Mouse (Mus musculus): ENCODE measurements at regions not wholly inside any gene's neighbourhood (a gene's known extent, or its start where the extent isn't known, plus 50 kb on each side); places are given as distances from the start of the nearest gene placed in this dataset.

DNA sequence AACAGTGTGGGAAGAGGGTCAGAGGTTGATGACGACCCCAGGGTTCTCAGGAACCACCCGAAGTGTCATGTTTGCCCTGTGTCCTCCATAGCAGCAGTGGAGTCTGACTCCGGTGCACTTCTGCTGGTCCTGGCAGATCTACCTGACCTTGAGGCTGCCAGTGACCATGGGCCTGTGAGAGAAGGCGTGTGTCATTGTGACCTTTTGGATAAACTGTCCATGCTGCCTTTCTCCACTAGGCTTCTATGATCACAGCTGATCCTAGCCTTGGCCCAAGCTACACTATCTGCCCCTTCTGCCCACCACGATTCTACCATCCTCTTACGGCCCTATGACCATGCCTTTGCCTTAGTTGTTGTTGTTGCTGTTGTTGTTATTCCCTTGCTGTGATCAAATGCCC lies 163.2 kb upstream of the Fstl4 start:
- no peak overlapping the region for H3K4me3 ChIP-seq
- H3K27ac ChIP-seq, result no peak overlapping the region
- H3K9ac ChIP-seq, result no peak overlapping the region
- no peaks in the 10 kb centered on the region for H3K4me1 ChIP-seq
- H3K4me2 ChIP-seq, result no peak overlapping the region
- no peaks in the 10 kb centered on the region for H3K9me3 ChIP-seq
- H3K36me3 ChIP-seq (replicated peaks), result no peaks in the 10 kb centered on the region
- no peaks in the 10 kb centered on the region for H3K27me3 ChIP-seq (replicated peaks)
- ATAC-seq (replicated peaks), result no peak
- 85% methylated on average over 6 of the region's 6 CpGs for WGBS

DNA sequence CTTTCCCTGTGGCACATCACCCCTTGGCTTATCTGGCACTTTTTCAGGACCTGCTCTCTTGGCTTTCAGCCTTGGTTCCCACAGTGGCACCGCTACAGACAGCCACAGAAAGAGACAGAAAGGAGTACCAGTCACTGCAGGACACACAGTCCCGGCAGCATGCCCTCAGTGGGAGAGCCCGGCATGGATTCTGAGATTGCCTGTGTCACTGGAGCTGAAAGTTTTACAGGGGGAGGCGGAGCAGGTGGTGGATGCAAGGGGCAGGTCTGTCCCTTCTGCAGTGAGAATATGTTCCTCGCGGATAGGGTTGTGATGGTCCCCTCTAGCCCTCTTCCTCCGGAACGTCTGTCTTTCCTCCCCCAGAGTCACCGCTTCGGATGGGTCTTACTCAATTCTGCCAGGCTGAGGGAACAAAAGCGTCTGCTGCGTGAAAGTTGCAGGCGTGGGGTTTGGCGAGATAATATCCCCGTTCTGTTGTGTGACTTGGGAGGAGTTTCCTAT lies 162.3 kb upstream of the Fstl4 start:
- Histone ChIP-seq H3K27ac (no peak overlapping the region), H3K4me3 (no peak overlapping the region), H3K27me3 (replicated peaks) (no peaks in the 10 kb centered on the region), H3K36me3 (replicated peaks) (no peaks in the 10 kb centered on the region), H3K9me3 (no peaks in the 10 kb centered on the region), H3K4me1 (no peaks in the 10 kb centered on the region), H3K4me2 (no peak overlapping the region), H3K9ac (no peak overlapping the region)
- no peak for ATAC-seq (replicated peaks)
- WGBS, result 86% methylated on average over 15 of the region's 15 CpGs

GRCm38 (mm10) chr11:52602796-52603195 lies 161.6 kb upstream of the Fstl4 start:
- H3K4me1 ChIP-seq, result no peaks in the 10 kb centered on the region
- no peaks in the 10 kb centered on the region for H3K9me3 ChIP-seq
- no peaks in the 10 kb centered on the region for H3K36me3 ChIP-seq (replicated peaks)
- H3K9ac ChIP-seq, result no peak overlapping the region
- WGBS, result 78% methylated on average over 5 of the region's 5 CpGs
- H3K4me2 ChIP-seq, result no peak overlapping the region
- H3K4me3 ChIP-seq, result no peak overlapping the region
- no peak overlapping the region for H3K27ac ChIP-seq
- no peak for ATAC-seq (replicated peaks)
- H3K27me3 ChIP-seq (replicated peaks), result no peaks in the 10 kb centered on the region

- Histone ChIP-seq H3K27ac (no peak overlapping the region), H3K36me3 (replicated peaks) (no peaks in the 10 kb centered on the region), H3K9ac (no peak overlapping the region), H3K9me3 (no peaks in the 10 kb centered on the region; the same call in 1 of the 2 replicates), H3K4me3 (no peak overlapping the region), H3K27me3 (replicated peaks) (no peaks in the 10 kb centered on the region), H3K4me1 (no peaks in the 10 kb centered on the region), H3K4me2 (no peak overlapping the region)
- ATAC-seq (replicated peaks), result no peak
- WGBS, result 97% methylated on average over 1 of the region's 1 CpGs
Measured at GRCm38 (mm10) chr11:52610681-52611165, 153.7 kb upstream of the Fstl4 start.

DNA sequence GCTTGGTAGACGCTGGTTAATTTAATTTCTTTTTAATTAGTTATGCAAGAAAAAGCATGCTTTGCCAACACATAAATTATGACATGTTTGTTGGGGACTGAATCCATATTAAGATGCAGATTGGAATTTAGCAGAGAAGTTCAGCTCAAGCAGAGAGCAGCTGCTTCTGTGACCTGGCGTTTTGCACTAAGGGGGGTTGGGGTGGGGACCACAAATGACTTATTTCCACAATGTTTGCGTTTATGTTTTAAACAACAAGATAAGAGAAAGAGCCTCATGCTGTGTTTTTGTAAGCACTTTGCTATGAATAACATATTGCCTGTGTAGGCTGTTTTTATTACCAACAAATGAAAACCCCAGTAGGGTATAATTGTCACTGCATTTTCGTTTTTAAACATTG lies 148.8 kb upstream of the Fstl4 start:
- no peak for ATAC-seq (replicated peaks)
- no peaks in the 10 kb centered on the region for H3K27me3 ChIP-seq (replicated peaks)
- 56% methylated on average over 4 of the region's 4 CpGs for WGBS
- H3K4me3 ChIP-seq, result no peak overlapping the region
- no peak overlapping the region for H3K9ac ChIP-seq
- H3K9me3 ChIP-seq, result no peaks in the 10 kb centered on the region
- peaks cover 15% of the 10 kb centered on the region for H3K4me1 ChIP-seq
- no peaks in the 10 kb centered on the region for H3K36me3 ChIP-seq (replicated peaks)
- H3K4me2 ChIP-seq, result no peak overlapping the region
- H3K27ac ChIP-seq, result no peak overlapping the region

DNA sequence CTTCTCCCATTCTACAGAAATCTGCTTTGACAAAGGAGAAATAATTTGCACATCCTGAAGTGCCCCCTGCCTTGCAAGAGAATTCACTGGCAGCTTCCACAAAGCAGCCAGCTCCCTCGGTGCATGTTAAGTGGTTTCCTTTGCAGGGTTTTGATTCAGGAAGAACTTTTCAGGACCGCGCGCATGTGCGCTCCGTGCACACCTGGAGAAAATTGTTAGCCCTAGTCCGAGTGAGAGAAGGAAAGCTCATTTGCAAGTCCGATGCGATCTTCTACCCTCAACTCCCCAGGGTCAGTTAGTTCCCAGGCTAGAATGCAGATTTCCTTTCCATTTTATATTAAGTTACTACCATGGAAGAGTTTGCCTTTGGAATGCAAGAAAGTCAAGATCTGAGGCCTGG lies 145.8 kb upstream of the Fstl4 start:
- Histone ChIP-seq H3K27me3 (replicated peaks) (no peaks in the 10 kb centered on the region), H3K9ac (no peak overlapping the region), H3K4me2 (no peak overlapping the region), H3K4me3 (no peak overlapping the region), H3K27ac (no peak overlapping the region), H3K36me3 (replicated peaks) (no peaks in the 10 kb centered on the region), H3K9me3 (no peaks in the 10 kb centered on the region), H3K4me1 (peaks cover 21% of the 10 kb centered on the region)
- 15% methylated on average over 9 of the region's 9 CpGs for WGBS
- ATAC-seq (replicated peaks), result no peak

GRCm38 (mm10) chr11:52622861-52623260 lies 141.6 kb upstream of the Fstl4 start:
- Histone ChIP-seq H3K4me2 (no peak overlapping the region), H3K9ac (no peak overlapping the region), H3K4me3 (no peak overlapping the region), H3K27me3 (replicated peaks) (no peaks in the 10 kb centered on the region), H3K36me3 (replicated peaks) (no peaks in the 10 kb centered on the region), H3K9me3 (no peaks in the 10 kb centered on the region), H3K27ac (0 out of 2 replicates have a peak overlapping the region, but pooled peaks have one; percentile 20), H3K4me1 (peaks cover 21% of the 10 kb centered on the region)
- no peak for ATAC-seq (replicated peaks)
- WGBS, result 65% methylated on average over 4 of the region's 4 CpGs

GRCm38 (mm10) chr11:52628875-52629274 lies 135.6 kb upstream of the Fstl4 start:
- Histone ChIP-seq H3K36me3 (replicated peaks) (no peaks in the 10 kb centered on the region), H3K4me1 (no peaks in the 10 kb centered on the region), H3K27me3 (replicated peaks) (no peaks in the 10 kb centered on the region), H3K9ac (no peak overlapping the region), H3K4me3 (no peak overlapping the region), H3K27ac (no peak overlapping the region), H3K9me3 (no peaks in the 10 kb centered on the region), H3K4me2 (no peak overlapping the region)
- ATAC-seq (replicated peaks), result no peak
- 70% methylated on average over 2 of the region's 2 CpGs for WGBS

GRCm38 (mm10) chr11:52629776-52630175 lies 134.7 kb upstream of the Fstl4 start:
- H3K4me2 ChIP-seq, result no peak overlapping the region

GRCm38 (mm10) chr11:52631579-52631978 lies 132.9 kb upstream of the Fstl4 start:
- Histone ChIP-seq H3K4me3 (no peak overlapping the region), H3K4me1 (peaks cover 6% of the 10 kb centered on the region; the same call in 1 of the 2 replicates), H3K27me3 (replicated peaks) (no peaks in the 10 kb centered on the region), H3K9me3 (no peaks in the 10 kb centered on the region), H3K4me2 (no peak overlapping the region), H3K9ac (no peak overlapping the region), H3K36me3 (replicated peaks) (no peaks in the 10 kb centered on the region), H3K27ac (no peak overlapping the region)
- 53% methylated on average over 3 of the region's 3 CpGs for WGBS
- no peak for ATAC-seq (replicated peaks)

More at GRCm38 (mm10) chr11:52629776-52630175, 134.7 kb upstream of the Fstl4 start:
- H3K9ac ChIP-seq, result no peak overlapping the region
- no peak for ATAC-seq (replicated peaks)
- WGBS, result 57% methylated on average over 5 of the region's 5 CpGs
- H3K4me3 ChIP-seq, result no peak overlapping the region
- no peaks in the 10 kb centered on the region for H3K4me1 ChIP-seq
- no peak overlapping the region for H3K27ac ChIP-seq
- no peaks in the 10 kb centered on the region for H3K27me3 ChIP-seq (replicated peaks)
- H3K36me3 ChIP-seq (replicated peaks), result no peaks in the 10 kb centered on the region
- no peaks in the 10 kb centered on the region for H3K9me3 ChIP-seq

GRCm38 (mm10) chr11:52634189-52634588 lies 130.2 kb upstream of the Fstl4 start:
- Histone ChIP-seq H3K4me2 (no peak overlapping the region), H3K36me3 (replicated peaks) (no peaks in the 10 kb centered on the region), H3K27ac (no peak overlapping the region), H3K9me3 (no peaks in the 10 kb centered on the region), H3K4me1 (peaks cover 6% of the 10 kb centered on the region; the same call in 1 of the 2 replicates), H3K27me3 (replicated peaks) (no peaks in the 10 kb centered on the region), H3K9ac (no peak overlapping the region), H3K4me3 (no peak overlapping the region)
- no peak for ATAC-seq (replicated peaks)
- whole genome bisulfite sequencing, result 72% methylated on average over 3 of the region's 3 CpGs

DNA sequence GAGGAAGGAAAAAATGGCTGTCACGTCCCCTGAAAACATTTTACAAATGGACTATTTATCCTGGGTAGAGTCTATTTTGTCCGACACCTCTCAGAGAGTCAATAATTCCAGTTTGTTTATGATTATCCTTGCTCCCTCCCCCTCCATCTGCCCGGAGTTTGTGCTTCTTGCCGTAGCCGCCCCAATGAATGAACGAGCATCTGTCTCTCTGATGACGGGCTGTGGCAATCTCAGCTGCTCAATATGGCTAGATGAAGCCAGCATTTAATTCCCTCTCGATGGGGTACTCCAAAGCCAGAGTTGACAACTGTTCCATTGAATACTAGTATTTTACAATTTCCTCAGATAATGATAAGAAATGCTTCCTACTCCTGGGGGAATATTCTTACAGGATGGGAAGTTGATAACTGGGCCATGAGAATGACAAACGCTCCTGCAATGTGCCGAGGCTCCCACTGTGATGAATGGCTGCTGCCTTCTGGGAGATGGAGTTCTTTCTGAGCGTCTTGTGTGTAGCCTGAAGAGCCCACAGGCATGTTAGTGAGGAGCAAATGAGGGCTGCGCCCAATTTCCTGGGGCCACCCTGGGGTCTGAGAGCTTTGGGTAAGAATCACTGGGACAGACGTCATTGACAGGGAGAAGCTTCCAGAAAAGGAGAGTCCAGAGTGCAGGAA lies 128.6 kb upstream of the Fstl4 start:
- 58% methylated on average over 13 of the region's 13 CpGs for WGBS
- Histone ChIP-seq H3K4me1 (peaks cover 12% of the 10 kb centered on the region; the same call in 1 of the 2 replicates), H3K4me2 (no peak overlapping the region), H3K27ac (no peak overlapping the region), H3K36me3 (replicated peaks) (no peaks in the 10 kb centered on the region), H3K9ac (no peak overlapping the region), H3K27me3 (replicated peaks) (0 out of 2 replicates have a peak, but pooled peaks cover 3% of the 10 kb centered on the region), H3K9me3 (no peaks in the 10 kb centered on the region), H3K4me3 (no peak overlapping the region)
- ATAC-seq (replicated peaks), result no peak

DNA sequence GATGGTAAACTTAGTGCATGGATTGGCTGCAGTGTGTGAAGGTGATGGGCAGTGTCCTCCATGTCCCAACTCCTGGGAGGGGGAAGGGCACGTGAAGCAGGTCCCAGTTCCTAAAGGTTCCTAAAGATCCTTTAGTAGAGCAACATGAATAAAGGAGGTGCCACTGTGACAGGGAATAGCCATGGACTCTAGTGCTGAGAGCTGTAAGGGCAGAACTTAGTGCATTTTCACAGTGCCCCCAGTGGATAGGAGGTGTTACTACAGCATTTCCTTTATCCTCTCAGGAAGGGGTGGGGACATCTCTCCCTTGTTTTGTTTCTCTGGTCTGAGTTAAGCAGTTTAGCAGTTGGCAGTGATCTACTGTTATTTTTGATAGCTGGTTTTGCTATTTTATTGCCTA lies 125.5 kb upstream of the Fstl4 start:
- Histone ChIP-seq H3K4me1 (peaks cover 26% of the 10 kb centered on the region), H3K27me3 (replicated peaks) (0 out of 2 replicates have a peak, but pooled peaks cover 3% of the 10 kb centered on the region), H3K4me2 (no peak overlapping the region), H3K4me3 (no peak overlapping the region), H3K27ac (no peak overlapping the region), H3K36me3 (replicated peaks) (no peaks in the 10 kb centered on the region), H3K9ac (no peak overlapping the region), H3K9me3 (no peaks in the 10 kb centered on the region)
- ATAC-seq (replicated peaks), result no peak
- WGBS, result 93% methylated on average over 1 of the region's 1 CpGs
